Mouse (Mus musculus) MEL (cell line): Measurements from ENCODE around the gene Pak7. TPM values are rescaled to one million over a fixed set of nuclear protein-coding genes. Genes with fewer than 3 reads are reported as not detected.

Experiments
- DNase-seq: peaks from one replicate; pipeline ENCODE4 v3.0.0; 2011; ENCODE audit warnings: low read depth, low spot score
- H3K27ac ChIP-seq: 2 replicates; pipeline ENCODE4 v1.5.1; 2012; ENCODE audit warnings: low read depth, mild to moderate bottlenecking, control low read depth, low read length, moderate library complexity; ENCODE audit not compliant: control insufficient read depth
- H3K27me3 ChIP-seq, 2 experiments: fragments of 150-350 bp in 1 of 2; sonication (generic) in 1 of 2; 2 replicates each; pipeline ENCODE4 v1.6.1; 2012; ENCODE audit warnings: low read length in 2 of 2, mild to moderate bottlenecking in 2 of 2, improper control_type of control experiment in 1 of 2, moderate library complexity in 1 of 2; ENCODE audit not compliant: insufficient read depth in 2 of 2, control insufficient read depth in 1 of 2
- H3K36me3 ChIP-seq, 2 experiments: 2 replicates each; pipeline ENCODE4 v1.6.1; 2012 to 2014; ENCODE audit warnings: low read length in 2 of 2, improper control_type of control experiment in 1 of 2, inconsistent platforms in 1 of 2, mild to moderate bottlenecking in 1 of 2; ENCODE audit not compliant: insufficient read depth in 2 of 2, control insufficient read depth in 1 of 2
- H3K4me1 ChIP-seq, 2 experiments: fragments of 150-350 bp in 1 of 2; sonication (generic) in 1 of 2; 2 replicates each; pipeline ENCODE4 v1.6.1; 2012; ENCODE audit warnings: low read length in 2 of 2, improper control_type of control experiment in 1 of 2, mild to moderate bottlenecking in 1 of 2; ENCODE audit not compliant: insufficient read depth in 2 of 2, control insufficient read depth in 1 of 2
- H3K4me3 ChIP-seq, 2 experiments: fragments of 150-350 bp in 1 of 2; sonication (generic) in 1 of 2; 2 replicates each; pipeline ENCODE4 v1.5.1; 2012; ENCODE audit warnings: low read depth in 2 of 2, low read length in 2 of 2, mild to moderate bottlenecking in 2 of 2, moderate library complexity in 2 of 2, control low read depth in 1 of 2, improper control_type of control experiment in 1 of 2; ENCODE audit not compliant: control insufficient read depth in 1 of 2, insufficient read depth in 1 of 2
- H3K79me2 ChIP-seq: 2 replicates; pipeline ENCODE4 v1.6.1; 2012; ENCODE audit warnings: mild to moderate bottlenecking, low read length, moderate library complexity; ENCODE audit not compliant: control insufficient read depth, poor library complexity, insufficient read depth
- H3K9ac ChIP-seq: 2 replicates; pipeline ENCODE4 v1.6.1; 2012; ENCODE audit warnings: low read depth, mild to moderate bottlenecking, control low read depth, low read length, moderate library complexity; ENCODE audit not compliant: control insufficient read depth, poor library complexity, severe bottlenecking
- H3K9me3 ChIP-seq: fragments of 150-350 bp; sonication (generic); replicated peaks from 2 replicates; pipeline ENCODE4 v1.6.1; 2012; ENCODE audit warnings: mild to moderate bottlenecking, low read length, improper control_type of control experiment, moderate library complexity; ENCODE audit not compliant: insufficient read depth
- BHLHE40 ChIP-seq: IDR thresholded peaks from 2 replicates; pipeline ENCODE4 v1.6.1; 2012; ENCODE audit warnings: low read depth, mild to moderate bottlenecking, inconsistent platforms, low read length, improper control_type of control experiment, borderline replicate concordance
- CHD2 ChIP-seq: IDR thresholded peaks from 2 replicates; pipeline ENCODE4 v1.6.1; 2011; ENCODE audit warnings: low read length, improper control_type of control experiment
- CTCF ChIP-seq, 3 experiments: IDR thresholded peaks in 2 of 3; conservative IDR thresholded peaks in 1 of 3; 2 replicates each; pipeline ENCODE4 v1.5.1; 2011 to 2012; ENCODE audit warnings: low read length in 3 of 3, low read depth in 2 of 3, mild to moderate bottlenecking in 2 of 3, improper control_type of control experiment in 1 of 3, inconsistent platforms in 1 of 3, mixed read lengths in 1 of 3, moderate library complexity in 1 of 3; ENCODE audit not compliant: control insufficient read depth in 1 of 3, insufficient read depth in 1 of 3, poor library complexity in 1 of 3, severe bottlenecking in 1 of 3
- E2F4 ChIP-seq: IDR thresholded peaks from 2 replicates; pipeline ENCODE4 v1.6.1; 2011; ENCODE audit warnings: low read depth, low read length, improper control_type of control experiment, borderline replicate concordance
- GABPA ChIP-seq: IDR thresholded peaks from 2 replicates; pipeline ENCODE4 v1.6.1; 2012; ENCODE audit warnings: low read depth, mild to moderate bottlenecking, inconsistent platforms, low read length, improper control_type of control experiment, moderate library complexity
- KAT2A ChIP-seq: conservative IDR thresholded peaks from 2 replicates; pipeline ENCODE4 v1.6.1; 2012; ENCODE audit warnings: low read depth, low read length, improper control_type of control experiment, inconsistent platforms
- MAFK ChIP-seq: IDR thresholded peaks from 2 replicates; pipeline ENCODE4 v1.6.1; 2011; ENCODE audit warnings: low read depth, mild to moderate bottlenecking, low read length, improper control_type of control experiment, borderline replicate concordance
- MAZ ChIP-seq: IDR thresholded peaks from 2 replicates; pipeline ENCODE4 v1.6.1; 2012; ENCODE audit warnings: low read depth, mild to moderate bottlenecking, inconsistent platforms, low read length, improper control_type of control experiment
- MXI1 ChIP-seq: IDR thresholded peaks from 2 replicates; pipeline ENCODE4 v1.6.1; 2011; ENCODE audit warnings: mild to moderate bottlenecking, low read depth, low read length, improper control_type of control experiment
- MYB ChIP-seq: IDR thresholded peaks from 2 replicates; pipeline ENCODE4 v1.6.1; 2011; ENCODE audit warnings: mild to moderate bottlenecking, low read depth, low read length, improper control_type of control experiment
- MYC ChIP-seq: IDR thresholded peaks from 2 replicates; pipeline ENCODE4 v1.6.1; 2011; ENCODE audit warnings: low read depth, mild to moderate bottlenecking, low read length, improper control_type of control experiment, moderate library complexity
- NRF1 ChIP-seq: IDR thresholded peaks from 2 replicates; pipeline ENCODE4 v1.6.1; 2014; ENCODE audit warnings: low read depth, mild to moderate bottlenecking, inconsistent platforms, low read length, improper control_type of control experiment, moderate library complexity; ENCODE audit not compliant: poor library complexity, insufficient read depth, severe bottlenecking
- POLR2A ChIP-seq, 2 experiments: IDR thresholded peaks; 2 replicates each; pipeline ENCODE4 v1.6.1; 2011 to 2012; ENCODE audit warnings: low read length in 2 of 2, mild to moderate bottlenecking in 2 of 2, control low read depth in 1 of 2, improper control_type of control experiment in 1 of 2, low read depth in 1 of 2, moderate library complexity in 1 of 2; ENCODE audit not compliant: control insufficient read depth in 1 of 2, insufficient read depth in 1 of 2, poor library complexity in 1 of 2
- POLR2AphosphoS2 ChIP-seq: IDR thresholded peaks from 2 replicates; pipeline ENCODE4 v1.6.1; 2011; ENCODE audit warnings: low read length, improper control_type of control experiment
- POLR2AphosphoS5 ChIP-seq: IDR thresholded peaks from 2 replicates; pipeline ENCODE4 v1.6.1; 2012; ENCODE audit warnings: low read depth, borderline replicate concordance, mild to moderate bottlenecking, inconsistent platforms, low read length, moderate library complexity, mixed read lengths
- RAD21 ChIP-seq: IDR thresholded peaks from 2 replicates; pipeline ENCODE4 v1.6.1; 2011; ENCODE audit warnings: mild to moderate bottlenecking, low read depth, low read length, improper control_type of control experiment
- RCOR1 ChIP-seq: IDR thresholded peaks from 2 replicates; pipeline ENCODE4 v1.6.1; 2012; ENCODE audit warnings: low read depth, mild to moderate bottlenecking, inconsistent platforms, low read length, improper control_type of control experiment
- TAL1 ChIP-seq: IDR thresholded peaks from 2 replicates; pipeline ENCODE4 v1.6.1; 2012; ENCODE audit warnings: mild to moderate bottlenecking, inconsistent platforms, low read length, moderate library complexity, mixed read lengths
- TBP ChIP-seq: IDR thresholded peaks from 2 replicates; pipeline ENCODE4 v1.8.0; 2011; ENCODE audit warnings: low read depth, low read length, improper control_type of control experiment
- TCF12 ChIP-seq: IDR thresholded peaks from 2 replicates; pipeline ENCODE4 v1.6.1; 2014; ENCODE audit warnings: low read depth, mild to moderate bottlenecking, inconsistent platforms, low read length, improper control_type of control experiment, moderate library complexity
- USF2 ChIP-seq, 2 experiments: IDR thresholded peaks; 2 replicates each; pipeline ENCODE4 v1.6.1; 2011 to 2012; ENCODE audit warnings: improper control_type of control experiment in 2 of 2, low read length in 2 of 2, borderline replicate concordance in 1 of 2, inconsistent platforms in 1 of 2, low read depth in 1 of 2, mild to moderate bottlenecking in 1 of 2; ENCODE audit not compliant: insufficient read depth in 1 of 2
- ZC3H11A ChIP-seq: IDR thresholded peaks from 2 replicates; pipeline ENCODE4 v1.6.1; 2012; ENCODE audit warnings: low read depth, mild to moderate bottlenecking, inconsistent platforms, low read length, improper control_type of control experiment
- ZKSCAN1 ChIP-seq: IDR thresholded peaks from 2 replicates; pipeline ENCODE4 v1.6.1; 2012; ENCODE audit warnings: low read depth, mild to moderate bottlenecking, inconsistent platforms, low read length, improper control_type of control experiment, moderate library complexity
- ZMIZ1 ChIP-seq: IDR thresholded peaks from 2 replicates; pipeline ENCODE4 v1.6.1; 2012; ENCODE audit warnings: low read depth, mild to moderate bottlenecking, inconsistent platforms, low read length, improper control_type of control experiment, moderate library complexity
- ZNF384 ChIP-seq: IDR thresholded peaks from 2 replicates; pipeline ENCODE4 v1.6.1; 2012; ENCODE audit warnings: low read depth, mild to moderate bottlenecking, inconsistent platforms, low read length, improper control_type of control experiment
- polyA plus RNA-seq, 2 experiments: library from polyadenylated mRNA; stranded (reverse) in 1 of 2; unstranded in 1 of 2; fragments of >175 nt in 1 of 2; fragments of >200 nt in 1 of 2; gene quantifications; 2 replicates each; pipeline versions ENCODE4 v1.2.1 to v1.2.4; 2012; ENCODE audit warnings: low replicate concordance in 2 of 2, low read depth in 1 of 2; ENCODE audit not compliant: insufficient read length in 2 of 2, insufficient read depth in 1 of 2, missing spikeins in 1 of 2
- total RNA-seq: library from RNA; depleted of rRNA; stranded (reverse); fragments of 300-350 nt; gene quantifications from 2 replicates; pipeline ENCODE4 v1.2.3, GENCODE M21; 2012

Gene Pak7
- total and polyA plus RNA-seq, 3 experiments: not detected

DNA sequence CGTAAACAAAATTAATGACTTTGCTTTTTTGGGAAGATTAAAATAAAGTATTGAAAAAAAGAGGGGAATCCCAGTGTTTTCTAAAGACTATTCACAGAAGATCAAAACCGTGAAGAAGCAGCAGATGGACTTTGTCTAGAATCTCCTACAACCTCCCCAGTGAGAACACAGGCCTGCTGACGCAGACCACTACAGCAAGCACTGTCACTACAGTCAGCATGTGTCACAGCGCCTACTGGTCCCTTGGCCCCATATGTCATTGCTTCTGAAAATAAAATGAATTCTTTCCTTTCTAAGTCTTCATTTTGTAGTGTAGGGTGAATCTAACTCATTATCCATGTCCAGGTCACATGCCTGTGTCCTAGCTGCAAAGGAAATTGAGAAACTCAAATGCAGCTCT, 79.0 kb downstream of the Pak7 start:
- no peaks in the 10 kb centered on the region for H3K4me1 ChIP-seq
- H3K79me2 ChIP-seq: no peaks in the 10 kb centered on the region
- no peak overlapping the region for H3K9ac ChIP-seq
- no peak overlapping the region for H3K27ac ChIP-seq
- no peaks in the 10 kb centered on the region for H3K9me3 ChIP-seq
- H3K36me3 ChIP-seq: no peaks in the 10 kb centered on the region
- H3K4me3 ChIP-seq: no peak overlapping the region
- H3K27me3 ChIP-seq: no peaks in the 10 kb centered on the region
- DNase-seq: no peak
- TF ChIP-seq MAZ (no peak), NRF1 (no peak), ZMIZ1 (no peak), ZC3H11A (no peak), E2F4 (no peak), MAFK (no peak), MXI1 (no peak), BHLHE40 (no peak), POLR2AphosphoS2 (no peak), TCF12 (no peak), TBP (no peak), ZNF384 (no peak), CTCF (IDR thresholded peaks at IDR 0.05 in 2 of 3, conservative IDR thresholded peaks at IDR 0.05 in 1 of 3; ENCODE audit: control insufficient read depth in 1 of 3, insufficient read depth in 1 of 3, low read depth in 2 of 3, low read length in 3 of 3, poor library complexity in 1 of 3, severe bottlenecking in 1 of 3) (no peak), MYB (no peak), RCOR1 (no peak), POLR2A (IDR thresholded peaks at IDR 0.05; ENCODE audit: control insufficient read depth in 1 of 2, insufficient read depth in 1 of 2, low read depth in 1 of 2, low read length in 2 of 2, poor library complexity in 1 of 2) (no peak), ZKSCAN1 (no peak), POLR2AphosphoS5 (no peak)

DNA sequence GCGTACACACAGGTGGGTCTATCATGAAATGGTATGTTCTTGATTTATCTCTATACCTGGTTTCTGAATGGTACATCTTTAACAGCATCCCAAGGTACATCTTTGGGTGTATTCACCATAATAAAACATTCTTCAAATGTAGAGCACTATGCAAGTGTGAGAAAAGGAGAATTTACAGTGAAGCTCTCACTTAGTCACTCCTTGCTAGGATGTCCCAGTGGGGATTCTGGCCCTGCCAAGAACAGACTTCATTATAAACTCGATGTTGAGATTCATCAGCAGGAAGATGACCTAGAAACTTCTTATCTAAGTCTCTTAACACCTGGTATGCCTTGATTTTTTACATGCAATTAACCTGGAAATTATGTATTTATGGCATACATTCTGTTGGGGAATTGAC, 85.6 kb downstream of the Pak7 start:
- no peak for DNase-seq
- Histone ChIP-seq H3K79me2 (no peaks in the 10 kb centered on the region), H3K9ac (no peak overlapping the region)

More for the DNA sequence above, 85.6 kb downstream of the Pak7 start:
- TF ChIP-seq POLR2AphosphoS2 (no peak), TAL1 (no peak), NRF1 (no peak), ZC3H11A (no peak), RCOR1 (no peak), GABPA (no peak), ZKSCAN1 (no peak), TBP (no peak), KAT2A (no peak), RAD21 (no peak), ZNF384 (no peak), USF2 (IDR thresholded peaks at IDR 0.05; ENCODE audit: borderline replicate concordance in 1 of 2, insufficient read depth in 1 of 2, low read depth in 1 of 2, low read length in 2 of 2) (no peak), MYC (no peak), CHD2 (no peak)
- Histone ChIP-seq H3K9me3 (no peaks in the 10 kb centered on the region), H3K27me3 (no peaks in the 10 kb centered on the region), H3K4me1 (no peaks in the 10 kb centered on the region), H3K27ac (no peak overlapping the region), H3K4me3 (no peak overlapping the region), H3K36me3 (no peaks in the 10 kb centered on the region)
